Mouse (Mus musculus) liver, postnatal 0 days (tissue): ENCODE measurements around the gene Cemip2.

Source experiments
- CTCF ChIP-seq: sonication (generic); IDR thresholded peaks from 2 replicates; pipeline ENCODE4 v1.5.1; 2016; ENCODE audit warnings: antibody characterized with exemption, low read depth
- EP300 ChIP-seq: IDR thresholded peaks from 2 replicates; pipeline ENCODE4 v1.6.1; 2016; ENCODE audit warnings: antibody characterized with exemption, low read depth, mild to moderate bottlenecking

DNA sequence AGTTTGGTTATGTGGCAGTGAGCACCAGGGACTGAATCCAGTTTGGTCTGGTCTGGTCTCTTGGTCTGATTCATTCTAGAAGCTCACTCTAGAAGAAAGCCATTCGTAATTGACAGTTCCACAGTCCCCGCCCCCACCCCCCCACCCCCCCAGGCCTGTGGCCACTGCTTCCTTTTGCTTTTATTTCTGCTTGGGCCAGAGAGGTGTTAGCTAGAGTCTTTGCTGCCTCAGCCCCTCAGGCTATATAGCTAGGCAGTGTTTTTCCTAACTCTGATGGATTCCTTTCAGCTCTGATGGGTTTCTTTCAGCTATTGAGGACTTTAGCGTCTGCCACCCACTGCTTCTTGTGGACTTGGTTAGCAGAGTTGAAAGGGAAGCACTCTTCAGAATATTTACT lies 7.0 kb downstream of the Cemip2 start:
- TF ChIP-seq CTCF (no peak), EP300 (no peak)
